Mouse (Mus musculus) hindbrain, postnatal 0 days (tissue): ENCODE results near the gene Ttbk1. TPM values are rescaled to one million over a fixed set of nuclear protein-coding genes. Genes with fewer than 3 reads are reported as not detected.

Experiments used
- ATAC-seq: fragments of 200-750 bp; cut with Nextera tagmentation; 2 replicates; pipeline ENCODE4 v1.8.0; 2017; ENCODE audit warnings: mild to moderate bottlenecking, moderate TSS enrichment, moderate library complexity
- DNase-seq: peaks from one replicate; pipeline ENCODE4 v3.0.0-alpha.2; 2015; ENCODE audit warnings: low spot score
- H3K27ac ChIP-seq: fragments of 300-500 bp; sonication (generic); 2 replicates; pipeline ENCODE4 v1.5.1; 2014; ENCODE audit warnings: mild to moderate bottlenecking
- H3K27me3 ChIP-seq: fragments of 300-500 bp; sonication (generic); 2 replicates; pipeline ENCODE4 v1.6.1; 2014; ENCODE audit warnings: low read length, mixed read lengths; ENCODE audit not compliant: insufficient read depth
- H3K36me3 ChIP-seq: fragments of 300-500 bp; sonication (generic); 2 replicates; pipeline ENCODE4 v1.6.1; 2014; ENCODE audit warnings: low read length, mixed read lengths; ENCODE audit not compliant: insufficient read depth
- H3K4me1 ChIP-seq: fragments of 300-500 bp; sonication (generic); 2 replicates; pipeline ENCODE4 v1.6.1; 2014; ENCODE audit warnings: antibody characterized with exemption, low read length, mixed read lengths; ENCODE audit not compliant: insufficient read depth
- H3K4me2 ChIP-seq: fragments of 300-500 bp; sonication (generic); 2 replicates; pipeline ENCODE4 v1.6.1; 2014; ENCODE audit warnings: low read depth, mild to moderate bottlenecking, low read length, moderate library complexity, mixed read lengths
- H3K4me3 ChIP-seq: fragments of 300-500 bp; sonication (generic); 2 replicates; pipeline ENCODE4 v1.5.1; 2014; ENCODE audit warnings: low read length
- H3K9ac ChIP-seq: fragments of 300-500 bp; sonication (generic); replicated peaks from 2 replicates; pipeline ENCODE4 v1.6.1; 2014; ENCODE audit warnings: mild to moderate bottlenecking, low read length, moderate library complexity, mixed read lengths
- H3K9me3 ChIP-seq: fragments of 300-500 bp; sonication (generic); 2 replicates; pipeline ENCODE4 v1.6.1; 2016; ENCODE audit warnings: low read length, mixed read lengths
- CTCF ChIP-seq: IDR thresholded peaks from 2 replicates; pipeline ENCODE4 v1.5.1; 2016; ENCODE audit warnings: antibody characterized with exemption, control low read depth, low read depth
- WGBS: fragments of 180-500 bp; shearing (Covaris S2); extraction: QIAGEN DNeasy Blood & Tissue Kit; methylation state at CpG from one replicate; pipeline ENCODE4 v1.1.7; 2014; 5-methylcytosine and 5-hydroxymethylcytosine counted together
- polyA plus RNA-seq: library from polyadenylated mRNA; unstranded; fragments of >200 nt; fragmentation: Nextera tagmentation; extraction: Ambion mirVana; gene quantifications from 2 replicates; pipeline ENCODE4 v1.2.1, GENCODE M21; 2015
- total RNA-seq: library from RNA; depleted of rRNA; stranded (reverse); fragments of >200 nt; gene quantifications from 2 replicates; pipeline ENCODE4 v1.2.3, GENCODE M21; 2014; rRNA removed

Ttbk1 gene
- total RNA-seq (46.5 and 53.4 TPM in 2 replicates), polyA plus RNA-seq (6.3 and 6.5 TPM in 2 replicates)

DNA sequence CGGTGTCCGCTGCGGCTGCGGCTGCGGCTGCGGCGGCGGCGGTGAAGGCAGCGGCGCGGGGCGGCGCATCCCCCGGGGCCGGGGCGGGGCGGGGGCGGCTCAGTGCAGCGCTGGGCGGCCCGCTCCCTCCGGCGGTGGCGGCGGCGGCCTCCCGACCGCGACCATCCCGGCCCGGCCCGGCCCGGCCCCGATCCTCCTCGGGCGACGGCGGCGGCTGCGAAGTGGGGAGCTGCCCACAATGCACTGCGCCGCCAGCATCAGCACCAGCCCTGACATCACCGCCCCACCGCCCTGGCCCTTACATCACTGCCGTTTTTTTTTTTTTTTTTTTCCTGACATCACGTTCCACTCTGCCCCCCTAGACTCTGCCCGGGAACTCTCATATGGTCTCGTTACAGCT, at the start of gene Ttbk1:
Ttbk1 (minus strand) TSS at position 245 of the 400 bp plus-strand sequence.
- peak within 1 kb of the TSS; percentile 77 for H3K4me3 ChIP-seq
- H3K4me1 ChIP-seq, result peaks cover 16% of the 10 kb centered on the region
- peak within 1 kb of the TSS; percentile 83 for H3K27ac ChIP-seq
- peak within 1 kb of the TSS; percentile 62 for H3K4me2 ChIP-seq
- 2% methylated on average over 33 of the region's 49 CpGs for WGBS
- peak within 1 kb of the TSS; percentile 90 for H3K9ac ChIP-seq
- H3K9me3 ChIP-seq, result no peaks in the 10 kb centered on the region
- no peaks in the 10 kb centered on the region for H3K36me3 ChIP-seq
- no peaks in the 10 kb centered on the region for H3K27me3 ChIP-seq
- ATAC-seq (peak; percentile 76), DNase-seq (peak; percentile 84)
- no peak for TF ChIP-seq CTCF

DNA sequence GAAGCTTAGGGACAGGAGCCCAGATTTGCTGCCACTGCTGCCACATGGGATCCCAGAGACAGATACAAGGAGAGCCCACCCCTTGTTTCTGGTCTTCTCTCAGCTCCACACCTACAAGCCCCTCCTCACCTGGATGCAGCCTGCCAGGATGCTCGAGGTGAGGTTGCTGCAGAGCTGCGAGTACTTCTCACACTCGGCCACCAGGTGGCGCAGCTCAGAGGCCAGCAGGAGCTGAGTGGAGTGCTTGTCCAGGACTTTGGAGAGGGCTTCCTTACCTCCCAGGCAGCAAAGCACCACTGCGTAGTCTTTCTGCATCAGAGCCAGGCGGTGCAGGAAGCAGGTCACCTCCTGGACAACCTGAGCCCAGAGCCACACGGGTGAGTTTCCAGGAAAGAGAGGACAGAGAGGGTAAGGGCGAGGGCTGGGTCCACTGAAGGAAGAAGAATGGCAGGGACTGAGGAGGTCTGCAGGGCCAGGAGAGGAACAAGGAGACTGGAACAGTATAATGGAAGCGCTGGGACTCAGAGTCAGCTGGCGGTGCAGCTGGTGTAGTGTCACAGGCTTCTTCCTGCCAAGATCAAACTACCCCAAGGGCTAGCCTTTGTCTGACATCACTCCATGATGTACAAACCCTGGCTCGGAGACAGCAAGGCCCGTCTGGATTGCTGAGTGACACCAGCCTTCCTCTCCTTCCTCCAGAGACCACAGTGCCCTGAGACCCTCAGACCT, 38.3 kb upstream of the Ttbk1 start:
- Histone ChIP-seq H3K4me2 (no peak overlapping the region), H3K9me3 (no peaks in the 10 kb centered on the region), H3K9ac (no peak overlapping the region), H3K4me3 (no peak overlapping the region), H3K36me3 (peaks cover 21% of the 10 kb centered on the region), H3K27me3 (no peaks in the 10 kb centered on the region), H3K4me1 (no peaks in the 10 kb centered on the region), H3K27ac (peak overlapping the region; percentile 12; the same call in 1 of the 2 replicates)
- peak; percentile 98 for TF ChIP-seq CTCF
- ATAC-seq, result peak; percentile 66
- 30% methylated on average over 12 of the region's 12 CpGs for WGBS
- peak; percentile 85 for DNase-seq

DNA sequence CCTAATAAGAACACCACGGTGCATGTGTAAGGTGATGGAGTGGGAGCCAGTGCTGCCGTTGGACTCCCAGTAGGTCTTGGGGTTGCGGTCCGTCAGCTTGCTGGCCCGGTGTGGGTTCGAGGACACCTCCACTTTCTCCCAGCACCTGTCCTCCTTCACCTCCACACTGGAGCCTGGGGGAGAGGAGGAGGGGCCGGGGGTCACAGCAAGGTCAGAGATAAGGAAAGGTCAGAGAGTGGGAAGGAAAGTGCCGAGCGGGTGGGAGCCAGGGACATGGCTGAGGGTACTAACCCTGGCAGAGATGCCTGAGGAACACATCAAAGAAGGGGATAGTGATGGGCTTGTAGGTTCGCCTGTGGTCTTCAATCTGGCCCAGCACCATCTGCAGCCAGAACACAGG, 37.6 kb upstream of the Ttbk1 start:
- no peak for TF ChIP-seq CTCF

DNA sequence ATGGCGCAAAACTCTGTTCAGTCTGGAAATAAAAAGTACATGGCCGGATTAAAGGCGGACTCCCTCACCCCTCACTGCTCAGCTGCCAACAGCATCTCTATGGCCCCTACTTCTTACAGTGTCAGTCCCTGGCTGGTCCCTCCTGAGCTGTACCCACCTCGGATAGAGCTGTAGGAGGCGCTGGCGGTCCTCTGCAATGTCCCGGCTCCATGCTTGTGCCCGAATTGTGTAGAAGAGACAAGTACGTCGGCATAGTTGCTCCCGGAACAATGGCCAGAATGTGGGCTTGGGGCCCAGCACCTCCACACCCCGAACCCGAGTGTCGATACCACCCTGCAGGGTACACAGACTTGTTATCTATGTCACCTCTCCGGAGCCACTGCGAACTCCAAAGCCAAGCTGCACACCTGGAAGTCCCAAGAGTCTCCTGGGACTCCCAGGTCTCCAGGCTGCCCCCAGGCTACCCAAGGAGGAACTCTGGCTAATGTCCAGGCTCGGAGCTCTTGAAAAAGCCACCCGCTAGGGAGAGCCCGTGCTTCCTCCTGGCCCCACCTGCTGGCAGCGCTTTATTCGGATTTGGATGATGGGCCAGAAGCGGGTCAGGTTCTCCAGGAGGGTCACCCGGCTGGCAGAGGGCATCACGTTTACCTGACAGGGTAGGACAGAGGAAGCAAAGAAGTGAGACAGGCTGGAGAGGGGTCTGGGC, 34.6 kb upstream of the Ttbk1 start:
- Histone ChIP-seq H3K4me3 (no peak overlapping the region), H3K27ac (no peak overlapping the region), H3K4me2 (no peak overlapping the region), H3K27me3 (no peaks in the 10 kb centered on the region), H3K9me3 (no peaks in the 10 kb centered on the region), H3K4me1 (no peaks in the 10 kb centered on the region), H3K9ac (no peak overlapping the region), H3K36me3 (peaks cover 19% of the 10 kb centered on the region)
- peak; percentile 30 for DNase-seq
- peak; percentile 35; the same call in 1 of the 2 replicates for ATAC-seq
- TF ChIP-seq CTCF, result peak; percentile 36; the same call in 1 of the 2 replicates
- 37% methylated on average over 24 of the region's 24 CpGs for WGBS

More for the DNA sequence above, 37.6 kb upstream of the Ttbk1 start:
- Histone ChIP-seq H3K9me3 (no peaks in the 10 kb centered on the region), H3K9ac (no peak overlapping the region), H3K36me3 (peaks cover 23% of the 10 kb centered on the region), H3K4me2 (no peak overlapping the region), H3K27me3 (no peaks in the 10 kb centered on the region), H3K4me1 (no peaks in the 10 kb centered on the region), H3K4me3 (no peak overlapping the region), H3K27ac (no peak overlapping the region)
- ATAC-seq, result no peak
- DNase-seq, result no peak
- WGBS, result 90% methylated on average over 10 of the region's 10 CpGs

DNA sequence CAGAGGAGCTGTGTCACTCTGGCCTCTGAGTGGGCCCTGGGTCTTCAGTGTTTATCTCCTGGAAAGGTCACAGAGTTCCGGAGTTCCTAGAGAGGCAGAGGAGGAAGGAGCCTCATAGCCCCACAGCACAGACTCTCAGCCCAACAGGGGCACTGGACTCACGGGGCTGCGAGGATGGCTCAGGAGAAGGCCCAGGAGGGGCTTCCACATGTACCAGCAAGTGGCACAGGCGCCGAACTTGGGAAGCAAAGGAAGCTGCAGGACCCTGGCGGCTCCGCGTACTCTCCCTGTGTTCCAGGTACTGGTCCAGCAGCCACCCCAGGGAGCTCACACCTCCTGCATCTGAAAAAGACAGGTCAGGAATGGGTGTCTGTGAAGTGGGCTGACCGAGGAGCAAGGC, 33.7 kb upstream of the Ttbk1 start:
- Histone ChIP-seq H3K4me1 (no peaks in the 10 kb centered on the region), H3K27me3 (no peaks in the 10 kb centered on the region), H3K36me3 (peaks cover 16% of the 10 kb centered on the region), H3K4me3 (no peak overlapping the region), H3K4me2 (no peak overlapping the region), H3K9ac (no peak overlapping the region), H3K9me3 (no peaks in the 10 kb centered on the region), H3K27ac (no peak overlapping the region)
- DNase-seq (no peak), ATAC-seq (no peak)
- TF ChIP-seq CTCF, result no peak
- WGBS, result 75% methylated on average over 9 of the region's 9 CpGs

DNA sequence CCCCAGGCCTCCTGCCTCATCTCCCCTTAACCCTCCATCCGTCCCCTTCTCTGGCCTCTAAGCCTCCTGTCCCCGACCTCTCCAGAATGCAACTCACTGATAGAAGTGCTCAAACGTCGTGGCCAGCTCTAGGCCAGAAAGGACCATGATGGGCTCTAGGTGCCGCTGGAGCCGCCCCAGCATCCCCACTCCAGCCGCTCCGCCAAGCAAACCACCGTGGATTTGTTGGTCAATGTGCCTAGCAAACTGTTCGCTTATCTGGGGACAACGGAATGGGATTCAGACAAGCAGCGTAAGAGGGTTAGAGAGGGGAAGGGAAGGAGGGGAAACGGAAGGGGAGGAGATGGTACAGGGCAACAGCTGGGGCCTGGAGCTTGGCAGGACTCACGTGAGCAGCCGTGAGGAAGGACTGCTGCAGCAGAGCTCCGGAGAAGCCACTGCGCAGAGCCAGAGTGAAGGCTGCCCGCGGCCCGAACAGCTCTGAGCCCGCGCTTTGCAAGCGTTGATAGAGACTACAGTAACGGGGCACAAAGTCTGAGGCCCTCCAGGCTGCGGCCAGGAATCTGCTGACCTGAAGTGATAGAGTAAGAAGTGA, 33.0 kb upstream of the Ttbk1 start:
- Histone ChIP-seq H3K4me2 (0 out of 2 replicates have a peak overlapping the region, but pooled peaks have one; percentile 8), H3K9ac (no peak overlapping the region), H3K27me3 (no peaks in the 10 kb centered on the region), H3K4me3 (no peak overlapping the region), H3K4me1 (no peaks in the 10 kb centered on the region), H3K9me3 (no peaks in the 10 kb centered on the region), H3K27ac (no peak overlapping the region), H3K36me3 (peaks cover 12% of the 10 kb centered on the region)
- ATAC-seq (peak; percentile 36; the same call in 1 of the 2 replicates), DNase-seq (no peak)
- 49% methylated on average over 25 of the region's 25 CpGs for WGBS
- TF ChIP-seq CTCF, result no peak
